In genomic region chr3:67375063-67375462, GRCm38 (mm10) we compare ENCODE assay signal across 9 mouse cellular contexts. TPM values are rescaled to one million over a fixed set of nuclear protein-coding genes. Genes with fewer than 3 reads are reported as not detected.
DNase-seq lines count a peak whose midpoint lies in the region; ATAC-seq and TF ChIP-seq lines count a peak whose summit lies in the region.
"Had no signal": no experiment of that assay in that cellular context is flagged by ENCODE, and none has a peak within 500 bp of the region (broad histone marks: within the 10 kb centered on the region; RNA-seq: fewer than 3 reads in every experiment).

Gm17402 (minus strand) TSS chr3:67375163.

- peak within 1 kb of the TSS; percentile 65 for H3K4me2 ChIP-seq in liver, embryonic 14.5 days (ENCODE audit: low read depth)

- WGBS in heart, adult 2 months: 32% methylated on average over 3 of the region's 3 CpGs
- 80% methylated on average over 3 of the region's 3 CpGs for WGBS in thymus, adult 2 months
- WGBS in liver, embryonic 14.5 days (ENCODE audit: insufficient replicate concordance): 47% methylated on average over 3 of the region's 3 CpGs

- TF ChIP-seq POLR2A in heart, adult 2 months (IDR thresholded peaks at IDR 0.05; ENCODE audit: insufficient read depth, low read depth, low read length): no peak
- TF ChIP-seq POLR2A in thymus, adult 2 months (IDR thresholded peaks at IDR 0.05; ENCODE audit: control insufficient read depth, extremely low read depth, insufficient read depth, low read length, poor library complexity): no peak

- no peaks in the 10 kb centered on the region for H3K9me3 ChIP-seq in liver, embryonic 14.5 days (ENCODE audit: control insufficient read depth, low read length)

- H3K27me3 ChIP-seq in heart, adult 2 months (ENCODE audit: control insufficient read depth, insufficient read depth, low read length): no peaks in the 10 kb centered on the region
- no peaks in the 10 kb centered on the region for H3K27me3 ChIP-seq in thymus, adult 2 months (ENCODE audit: control insufficient read depth, insufficient read depth, low read length)
- H3K27me3 ChIP-seq in liver, embryonic 14.5 days (ENCODE audit: control insufficient read depth, insufficient read depth, low read length): no peaks in the 10 kb centered on the region

- ATAC-seq in liver, embryonic 14.5 days (ENCODE audit: insufficient read depth): no peak

- TF ChIP-seq EP300 in heart, adult 2 months (IDR thresholded peaks at IDR 0.05; ENCODE audit: insufficient read depth, low read depth, low read length): no peak
- no peak for TF ChIP-seq EP300 in liver, embryonic 14.5 days (IDR thresholded peaks at IDR 0.05; ENCODE audit: low read depth)

- no peaks in the 10 kb centered on the region for H3K79me2 ChIP-seq in heart, adult 2 months (replicated peaks; ENCODE audit: control insufficient read depth, insufficient read depth, low read length)

- H3K4me3 ChIP-seq in heart, adult 2 months: peak within 1 kb of the TSS; percentile 48
- H3K4me3 ChIP-seq in thymus, adult 2 months (ENCODE audit: control insufficient read depth, insufficient read depth, low read length): peak within 1 kb of the TSS; percentile 28; the same call in 1 of the 2 replicates
- H3K4me3 ChIP-seq in liver, embryonic 14.5 days (ENCODE audit: insufficient read depth in 1 of 2, low read depth in 2 of 2, low read length in 2 of 2): peak within 1 kb of the TSS in 1 of 2 experiments; percentile 45; a peak in 3 of 4 replicates

- no peak for DNase-seq in heart, adult 2 months
- DNase-seq in heart, adult 9 months (ENCODE audit: low spot score in 2 of 2): no peak
- no peak for DNase-seq in thymus, adult 2 months
- no peak for DNase-seq in thymus, postnatal 14 days
- no peak for DNase-seq in liver, embryonic 14.5 days (ENCODE audit: low read depth in 3 of 3, low spot score in 3 of 3)
- DNase-seq in gastrocnemius, postnatal 25 days: no peak
- no peak for DNase-seq in natural killer cell, adult 2 months (ENCODE audit: low spot score in 2 of 2)
- no peak for DNase-seq in layer of hippocampus, postnatal 25 days (ENCODE audit: extremely low spot score in 1 of 2, low spot score in 1 of 2)
- DNase-seq: kidney, postnatal 14 days had no signal

- peak within 1 kb of the TSS; percentile 75 for H3K27ac ChIP-seq in heart, adult 2 months
- H3K27ac ChIP-seq in thymus, adult 2 months (ENCODE audit: control insufficient read depth, insufficient read depth, low read length): no peak within 1 kb of the TSS
- H3K27ac ChIP-seq in liver, embryonic 14.5 days: no peak within 1 kb of the TSS

- peak within 1 kb of the TSS; percentile 74 for H3K9ac ChIP-seq in heart, adult 2 months (ENCODE audit: low read depth, low read length)
- H3K9ac ChIP-seq in liver, embryonic 14.5 days (replicated peaks): no peak within 1 kb of the TSS

- intact Hi-C loops in heart, adult 2 months (cut with DNase I): no loop called here

- TF ChIP-seq CTCF in heart, adult 2 months (IDR thresholded peaks at IDR 0.05): no peak
- no peak for TF ChIP-seq CTCF in thymus, adult 2 months (IDR thresholded peaks at IDR 0.05; ENCODE audit: borderline replicate concordance, control insufficient read depth, extremely low read depth, insufficient read depth, low read length, poor library complexity)
- no peak for TF ChIP-seq CTCF in liver, embryonic 14.5 days (IDR thresholded peaks at IDR 0.05; ENCODE audit: low read depth)

- peaks cover 4% of the 10 kb centered on the region for H3K4me1 ChIP-seq in heart, adult 2 months (ENCODE audit: control insufficient read depth, insufficient read depth, low read length)
- H3K4me1 ChIP-seq in thymus, adult 2 months (replicated peaks; ENCODE audit: control insufficient read depth, insufficient read depth, low read length): peaks cover 3% of the 10 kb centered on the region
- peaks cover 0 to 6% of the 10 kb centered on the region in 2 experiments; a peak in 1 of 4 replicates for H3K4me1 ChIP-seq in liver, embryonic 14.5 days (replicated peaks; ENCODE audit: control insufficient read depth in 2 of 2, insufficient read depth in 2 of 2, low read length in 1 of 2)

- H3K36me3 ChIP-seq in heart, adult 2 months (ENCODE audit: control insufficient read depth, insufficient read depth, low read length): peaks cover 2% of the 10 kb centered on the region; the same call in 1 of the 2 replicates
- no peaks in the 10 kb centered on the region for H3K36me3 ChIP-seq in thymus, adult 2 months (ENCODE audit: control insufficient read depth, insufficient read depth, low read length)
- H3K36me3 ChIP-seq in liver, embryonic 14.5 days (replicated peaks; ENCODE audit: control insufficient read depth, insufficient read depth, low read depth): no peaks in the 10 kb centered on the region

RNA-seq across cellular contexts. Expression of gene Gm17402, which starts in this region (rescaled TPM):
- total RNA-seq in heart, adult 2 months (2021): not detected
- not detected in 2 replicates for polyA plus RNA-seq in heart, adult 2 months (2012; rRNA removed)
- not detected in 2 replicates for polyA plus RNA-seq in thymus, adult 2 months (2012; rRNA removed)
- not detected in 2 replicates for polyA plus RNA-seq in liver, embryonic 14.5 days (2012; rRNA removed)
- not detected in 2 replicates for polyA plus RNA-seq in liver, embryonic 14.5 days (2014; fragmentation: Nextera tagmentation; extraction: Ambion mirVana)
- not detected for total RNA-seq in gastrocnemius, postnatal 25 days (2021)
- not detected for total RNA-seq in layer of hippocampus, postnatal 25 days (2021)
